Mouse (Mus musculus) small intestine, adult 2 months (tissue): ENCODE measurements around the gene Fgf7. TPM values are rescaled to one million over a fixed set of nuclear protein-coding genes. Genes with fewer than 3 reads are reported as not detected.

Experiments
- H3K27ac ChIP-seq: fragments of 200-500 bp; 2 replicates; pipeline ENCODE4 v1.5.1; 2012; ENCODE audit warnings: low read depth, low read length, control low read depth, inconsistent platforms; ENCODE audit not compliant: insufficient read depth
- H3K27me3 ChIP-seq: fragments of 200-500 bp; 2 replicates; pipeline ENCODE4 v1.6.1; 2012; ENCODE audit warnings: mild to moderate bottlenecking, moderate library complexity, low read length, inconsistent platforms; ENCODE audit not compliant: control insufficient read depth, insufficient read depth
- H3K36me3 ChIP-seq: fragments of 200-500 bp; 2 replicates; pipeline ENCODE4 v1.6.1; 2012; ENCODE audit warnings: mild to moderate bottlenecking, low read length, control low read depth, inconsistent platforms; ENCODE audit not compliant: control insufficient read depth, insufficient read depth
- H3K4me1 ChIP-seq: fragments of 200-500 bp; 2 replicates; pipeline ENCODE4 v1.6.1; 2012; ENCODE audit warnings: low read length, inconsistent platforms, mixed read lengths; ENCODE audit not compliant: control insufficient read depth, insufficient read depth, insufficient read length
- H3K4me3 ChIP-seq: fragments of 200-500 bp; 2 replicates; pipeline ENCODE4 v1.5.1; 2012; ENCODE audit warnings: low read depth, mild to moderate bottlenecking, control low read depth, inconsistent platforms, low read length, moderate library complexity
- CTCF ChIP-seq: fragments of 200-500 bp; IDR thresholded peaks from 2 replicates; pipeline ENCODE4 v1.5.1; 2012; ENCODE audit warnings: low read depth, mild to moderate bottlenecking, control low read depth, inconsistent platforms, low read length, moderate library complexity, mixed read lengths; ENCODE audit not compliant: insufficient replicate concordance, insufficient read length; ENCODE audit errors: extremely low read depth
- POLR2A ChIP-seq: fragments of 200-500 bp; IDR thresholded peaks from 2 replicates; pipeline ENCODE4 v1.6.1; 2012; ENCODE audit warnings: low read depth, mild to moderate bottlenecking, control low read depth, inconsistent platforms, low read length, moderate library complexity
- WGBS: fragments of 180-500 bp; shearing (Covaris S2); methylation state at CpG from one replicate; pipeline ENCODE4 v1.1.7; 2018; 5-methylcytosine and 5-hydroxymethylcytosine counted together
- polyA plus RNA-seq: library from polyadenylated mRNA; depleted of rRNA; stranded (reverse); fragments of >200 nt; gene quantifications from 2 replicates; pipeline ENCODE4 v1.2.3, GENCODE M21; 2012

Gene Fgf7
- polyA plus RNA-seq, 1 experiment = 1.6 TPM

- Histone ChIP-seq H3K4me1 (no peaks in the 10 kb centered on the region), H3K27ac (no peak overlapping the region), H3K4me3 (no peak overlapping the region), H3K27me3 (no peaks in the 10 kb centered on the region), H3K36me3 (no peaks in the 10 kb centered on the region)
- TF ChIP-seq CTCF (no peak), POLR2A (no peak)
- 36% methylated on average over 8 of the region's 8 CpGs for WGBS
These were observed 3.1 kb upstream of the Fgf7 start for GRCm38 (mm10) chr2:126031186-126031900.

GRCm38 (mm10) chr2:126033114-126033972, 1.1 kb upstream of the Fgf7 start:
- no peaks in the 10 kb centered on the region for H3K4me1 ChIP-seq
- TF ChIP-seq POLR2A (no peak), CTCF (no peak)
- no peak overlapping the region for H3K4me3 ChIP-seq
- no peaks in the 10 kb centered on the region for H3K36me3 ChIP-seq
- no peaks in the 10 kb centered on the region for H3K27me3 ChIP-seq
- no peak overlapping the region for H3K27ac ChIP-seq
- 63% methylated on average over 8 of the region's 8 CpGs for WGBS

- Histone ChIP-seq H3K4me1 (no peaks in the 10 kb centered on the region), H3K27me3 (no peaks in the 10 kb centered on the region), H3K27ac (no peak overlapping the region), H3K4me3 (no peak overlapping the region), H3K36me3 (no peaks in the 10 kb centered on the region)
- 64% methylated on average over 15 of the region's 15 CpGs for WGBS
- TF ChIP-seq POLR2A (no peak), CTCF (no peak)
These were observed 734 bp downstream of the Fgf7 start for GRCm38 (mm10) chr2:126035013-126035770.

- H3K36me3 ChIP-seq = no peaks in the 10 kb centered on the region
- 81% methylated on average over 4 of the region's 4 CpGs for WGBS
- TF ChIP-seq POLR2A = no peak
- TF ChIP-seq CTCF = no peak
- H3K4me1 ChIP-seq = no peaks in the 10 kb centered on the region
- H3K4me3 ChIP-seq = no peak overlapping the region
- no peak overlapping the region for H3K27ac ChIP-seq
- H3K27me3 ChIP-seq = no peaks in the 10 kb centered on the region
These were observed 1.7 kb downstream of the Fgf7 start for GRCm38 (mm10) chr2:126036121-126036520.

- no peaks in the 10 kb centered on the region for H3K36me3 ChIP-seq
- 69% methylated on average over 7 of the region's 7 CpGs for WGBS
- no peaks in the 10 kb centered on the region for H3K4me1 ChIP-seq
- no peak overlapping the region for H3K27ac ChIP-seq
- no peak overlapping the region for H3K4me3 ChIP-seq
- H3K27me3 ChIP-seq = no peaks in the 10 kb centered on the region
- TF ChIP-seq CTCF (no peak), POLR2A (no peak)
These were observed 4.0 kb downstream of the Fgf7 start for GRCm38 (mm10) chr2:126038221-126039000.

GRCm38 (mm10) chr2:126039414-126039891, 5.0 kb downstream of the Fgf7 start:
- Histone ChIP-seq H3K36me3 (no peaks in the 10 kb centered on the region), H3K4me1 (no peaks in the 10 kb centered on the region), H3K4me3 (no peak overlapping the region), H3K27me3 (no peaks in the 10 kb centered on the region), H3K27ac (no peak overlapping the region)
- no peak for TF ChIP-seq CTCF
- TF ChIP-seq POLR2A = no peak
- WGBS = 68% methylated on average over 4 of the region's 4 CpGs

GRCm38 (mm10) chr2:126040651-126041050, 6.2 kb downstream of the Fgf7 start:
- H3K4me3 ChIP-seq = no peak overlapping the region
- H3K27me3 ChIP-seq = no peaks in the 10 kb centered on the region
- TF ChIP-seq POLR2A = no peak
- H3K4me1 ChIP-seq = no peaks in the 10 kb centered on the region
- 76% methylated on average over 2 of the region's 2 CpGs for WGBS
- H3K27ac ChIP-seq = no peak overlapping the region
- H3K36me3 ChIP-seq = no peaks in the 10 kb centered on the region
